Mouse (Mus musculus): ENCODE measurements around the gene Csad. TPM values are rescaled to one million over a fixed set of nuclear protein-coding genes. Genes with fewer than 3 reads are reported as not detected.
"Not testable (repeated sequence)": the region's sequence is repeated elsewhere in the genome, so short reads cannot be mapped to it uniquely, and the experiment has no call there.

Gene Csad
- polyA plus RNA-seq, 1 experiment from 2014 or later, result 112 TPM

- no peak within 1 kb of the TSS for H3K4me2 ChIP-seq
- no peaks in the 10 kb centered on the region for H3K9me3 ChIP-seq (replicated peaks)
- peaks cover 4% of the 10 kb centered on the region for H3K36me3 ChIP-seq
- H3K4me1 ChIP-seq, result peaks cover 24% of the 10 kb centered on the region
- H3K27ac ChIP-seq, result no peak within 1 kb of the TSS
- no peak for ATAC-seq (replicated peaks; ENCODE audit: low FRiP score)
- no peak within 1 kb of the TSS for H3K9ac ChIP-seq
- H3K27me3 ChIP-seq, result no peaks in the 10 kb centered on the region
- no peak within 1 kb of the TSS for H3K4me3 ChIP-seq (replicated peaks)
- WGBS, result 46% methylated on average over 6 of the region's 6 CpGs
Measured at GRCm38 (mm10) chr15:102231748-102232147, 27.2 kb upstream of the Csad start, which contains the start of gene Itgb7. Gene Itgb7, minus strand, starts transcription at chr15:102231944.

GRCm38 (mm10) chr15:102230408-102231321, 26.1 kb upstream of the Csad start:
- Histone ChIP-seq H3K4me1 (peaks cover 19% of the 10 kb centered on the region), H3K27ac (no peak overlapping the region), H3K36me3 (no peaks in the 10 kb centered on the region), H3K9me3 (replicated peaks) (no peaks in the 10 kb centered on the region), H3K9ac (no peak overlapping the region), H3K27me3 (no peaks in the 10 kb centered on the region), H3K4me3 (replicated peaks) (no peak overlapping the region), H3K4me2 (no peak overlapping the region)
- 80% methylated on average over 17 of the region's 17 CpGs for WGBS
- ATAC-seq (replicated peaks; ENCODE audit: low FRiP score), result no peak

GRCm38 (mm10) chr15:102225619-102226018, 21.1 kb upstream of the Csad start:
- not testable (repeated sequence) for ATAC-seq (replicated peaks; ENCODE audit: low FRiP score); H3K27ac ChIP-seq; H3K36me3 ChIP-seq; H3K9ac ChIP-seq; H3K4me3 ChIP-seq (replicated peaks); H3K4me2 ChIP-seq; H3K9me3 ChIP-seq (replicated peaks)
- H3K27me3 ChIP-seq, result peaks cover 21% of the 10 kb centered on the region
- H3K4me1 ChIP-seq, result peaks cover 13% of the 10 kb centered on the region
- WGBS, result 75% methylated on average over 6 of the region's 6 CpGs

- no peaks in the 10 kb centered on the region for H3K9me3 ChIP-seq (replicated peaks)
- H3K4me3 ChIP-seq (replicated peaks), result peak overlapping the region; percentile 49
- no peak for ATAC-seq (replicated peaks; ENCODE audit: low FRiP score)
- peaks cover 13% of the 10 kb centered on the region for H3K4me1 ChIP-seq
- peak overlapping the region; percentile 89 for H3K4me2 ChIP-seq
- H3K9ac ChIP-seq, result peak overlapping the region; percentile 44; the same call in 1 of the 2 replicates
- no peak overlapping the region for H3K27ac ChIP-seq
- WGBS, result 17% methylated on average over 21 of the region's 21 CpGs
- peaks cover 21% of the 10 kb centered on the region for H3K27me3 ChIP-seq
- no peaks in the 10 kb centered on the region for H3K36me3 ChIP-seq
Measured at GRCm38 (mm10) chr15:102224992-102225617, 20.6 kb upstream of the Csad start.

- H3K9ac ChIP-seq, result peak overlapping the region; percentile 44
- peaks cover 13% of the 10 kb centered on the region for H3K4me1 ChIP-seq
- peaks cover 21% of the 10 kb centered on the region for H3K27me3 ChIP-seq
- H3K9me3 ChIP-seq (replicated peaks), result no peaks in the 10 kb centered on the region
- 3% methylated on average over 43 of the region's 43 CpGs for WGBS
- ATAC-seq (replicated peaks; ENCODE audit: low FRiP score), result peak; percentile 88
- no peaks in the 10 kb centered on the region for H3K36me3 ChIP-seq
- H3K4me3 ChIP-seq (replicated peaks), result peak overlapping the region; percentile 49
- H3K27ac ChIP-seq, result no peak overlapping the region
- H3K4me2 ChIP-seq, result peak overlapping the region; percentile 89
Measured at GRCm38 (mm10) chr15:102224186-102224991, 19.9 kb upstream of the Csad start.

GRCm38 (mm10) chr15:102222386-102222785, 17.9 kb upstream of the Csad start:
- peaks cover 21% of the 10 kb centered on the region for H3K27me3 ChIP-seq
- no peak for ATAC-seq (replicated peaks; ENCODE audit: low FRiP score)
- H3K4me1 ChIP-seq, result peaks cover 13% of the 10 kb centered on the region
- H3K9ac ChIP-seq, result no peak overlapping the region
- H3K4me3 ChIP-seq (replicated peaks), result no peak overlapping the region
- no peak overlapping the region for H3K4me2 ChIP-seq
- H3K9me3 ChIP-seq (replicated peaks), result no peaks in the 10 kb centered on the region
- no peaks in the 10 kb centered on the region for H3K36me3 ChIP-seq
- no peak overlapping the region for H3K27ac ChIP-seq
- whole genome bisulfite sequencing, result 65% methylated on average over 10 of the region's 10 CpGs

- WGBS, result 73% methylated on average over 7 of the region's 7 CpGs
Measured at GRCm38 (mm10) chr15:102217325-102217724, 12.8 kb upstream of the Csad start.

GRCm38 (mm10) chr15:102216459-102217228, 12.1 kb upstream of the Csad start:
- Histone ChIP-seq H3K4me2 (no peak overlapping the region), H3K4me1 (peaks cover 3% of the 10 kb centered on the region; the same call in 1 of the 2 replicates), H3K27me3 (no peaks in the 10 kb centered on the region), H3K4me3 (replicated peaks) (no peak overlapping the region), H3K36me3 (peaks cover 52% of the 10 kb centered on the region), H3K9me3 (replicated peaks) (no peaks in the 10 kb centered on the region), H3K27ac (no peak overlapping the region), H3K9ac (no peak overlapping the region)
- ATAC-seq (replicated peaks; ENCODE audit: low FRiP score), result no peak
- 75% methylated on average over 16 of the region's 16 CpGs for WGBS

More at GRCm38 (mm10) chr15:102217325-102217724, 12.8 kb upstream of the Csad start:
- Histone ChIP-seq H3K9ac (no peak overlapping the region), H3K9me3 (replicated peaks) (no peaks in the 10 kb centered on the region), H3K4me2 (no peak overlapping the region), H3K27ac (no peak overlapping the region), H3K36me3 (peaks cover 45% of the 10 kb centered on the region), H3K4me1 (peaks cover 3% of the 10 kb centered on the region; the same call in 1 of the 2 replicates), H3K27me3 (0 out of 2 replicates have a peak, but pooled peaks cover 3% of the 10 kb centered on the region), H3K4me3 (replicated peaks) (no peak overlapping the region)
- no peak for ATAC-seq (replicated peaks; ENCODE audit: low FRiP score)

GRCm38 (mm10) chr15:102215624-102216023, 11.1 kb upstream of the Csad start:
- Histone ChIP-seq H3K27me3 (no peaks in the 10 kb centered on the region), H3K4me3 (replicated peaks) (no peak overlapping the region), H3K4me1 (peaks cover 3% of the 10 kb centered on the region; the same call in 1 of the 2 replicates), H3K9ac (no peak overlapping the region), H3K36me3 (peaks cover 62% of the 10 kb centered on the region), H3K4me2 (no peak overlapping the region), H3K9me3 (replicated peaks) (no peaks in the 10 kb centered on the region), H3K27ac (no peak overlapping the region)
- WGBS, result 75% methylated on average over 6 of the region's 6 CpGs
- ATAC-seq (replicated peaks; ENCODE audit: low FRiP score), result no peak

- Histone ChIP-seq H3K27me3 (no peaks in the 10 kb centered on the region), H3K9ac (no peak overlapping the region), H3K4me3 (replicated peaks) (no peak overlapping the region), H3K27ac (no peak overlapping the region), H3K36me3 (peaks cover 77% of the 10 kb centered on the region), H3K4me2 (no peak overlapping the region), H3K9me3 (replicated peaks) (no peaks in the 10 kb centered on the region), H3K4me1 (peaks cover 3% of the 10 kb centered on the region; the same call in 1 of the 2 replicates)
- no peak for ATAC-seq (replicated peaks; ENCODE audit: low FRiP score)
- WGBS, result 54% methylated on average over 2 of the region's 2 CpGs
Measured at GRCm38 (mm10) chr15:102214132-102214531, 9.6 kb upstream of the Csad start.

- H3K4me2 ChIP-seq, result no peak overlapping the region
- H3K9ac ChIP-seq, result no peak overlapping the region
- H3K27ac ChIP-seq, result no peak overlapping the region
- H3K27me3 ChIP-seq, result no peaks in the 10 kb centered on the region
- H3K36me3 ChIP-seq, result peaks cover 94% of the 10 kb centered on the region
- H3K9me3 ChIP-seq (replicated peaks), result no peaks in the 10 kb centered on the region
- ATAC-seq (replicated peaks; ENCODE audit: low FRiP score), result no peak
- H3K4me3 ChIP-seq (replicated peaks), result no peak overlapping the region
- WGBS, result 77% methylated on average over 6 of the region's 6 CpGs
- peaks cover 14% of the 10 kb centered on the region for H3K4me1 ChIP-seq
Measured at GRCm38 (mm10) chr15:102211895-102212294, 7.4 kb upstream of the Csad start.

All from kidney, embryonic 15.5 days (tissue).